Mouse (Mus musculus): Measurements from ENCODE around the gene Gm15013. TPM values are rescaled to one million over a fixed set of nuclear protein-coding genes. Genes with fewer than 3 reads are reported as not detected.

Gene Gm15013
- polyA plus RNA-seq, 1 experiment from 2014 or later, result not detected

DNA sequence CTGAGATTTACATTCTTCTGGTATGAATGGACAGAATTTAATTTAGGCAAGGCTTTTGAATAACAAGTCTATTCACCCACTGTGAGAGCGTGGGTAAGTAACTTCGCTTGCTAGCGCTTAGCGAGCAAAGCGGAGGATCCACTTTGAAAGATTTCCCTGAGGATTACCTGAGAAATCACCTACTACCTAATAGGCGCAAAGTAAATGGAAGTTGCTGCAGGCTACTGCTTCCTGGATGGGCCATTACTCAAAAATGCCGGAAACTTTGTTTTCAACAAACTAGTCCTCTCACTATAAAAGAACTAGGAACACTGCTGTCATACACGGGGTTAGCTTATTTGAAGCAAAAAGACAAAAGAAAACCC lies 29.9 kb downstream of the Gm15013 start:
- Histone ChIP-seq H3K9me3 (ENCODE audit: control insufficient read depth, low read length) (no peaks in the 10 kb centered on the region), H3K27ac (replicated peaks; ENCODE audit: low read depth, low read length) (no peak overlapping the region), H3K36me3 (ENCODE audit: control insufficient read depth, insufficient read depth, low read length) (no peaks in the 10 kb centered on the region), H3K4me1 (ENCODE audit: control insufficient read depth, insufficient read depth, low read length) (no peaks in the 10 kb centered on the region), H3K4me2 (ENCODE audit: low read depth, severe bottlenecking) (peak overlapping the region; percentile 31; the same call in 1 of the 2 replicates), H3K9ac (ENCODE audit: low read length) (peak overlapping the region; percentile 34; the same call in 1 of the 2 replicates), H3K4me3 (ENCODE audit: low read depth, low read length) (peak overlapping the region; percentile 45), H3K27me3 (ENCODE audit: control insufficient read depth, insufficient read depth, low read length) (peaks cover 13% of the 10 kb centered on the region; the same call in 1 of the 2 replicates)
- WGBS, result 25% methylated on average over 8 of the region's 8 CpGs
- peak; percentile 42 for ATAC-seq (ENCODE audit: insufficient number of reproducible peaks, low FRiP score, low TSS enrichment, low read depth)
- DNase-seq (ENCODE audit: low spot score), result no peak

- WGBS, result 80% methylated on average over 2 of the region's 2 CpGs
- no peaks in the 10 kb centered on the region for H3K9me3 ChIP-seq (ENCODE audit: control insufficient read depth, low read length)
- ATAC-seq (ENCODE audit: insufficient number of reproducible peaks, low FRiP score, low TSS enrichment, low read depth), result no peak
- H3K27ac ChIP-seq (replicated peaks; ENCODE audit: low read depth, low read length), result no peak overlapping the region
- no peak for DNase-seq (ENCODE audit: low spot score)
- no peak overlapping the region for H3K9ac ChIP-seq (ENCODE audit: low read length)
- H3K36me3 ChIP-seq (ENCODE audit: control insufficient read depth, insufficient read depth, low read length), result no peaks in the 10 kb centered on the region
- H3K27me3 ChIP-seq (ENCODE audit: control insufficient read depth, insufficient read depth, low read length), result 0 out of 2 replicates have a peak, but pooled peaks cover 2% of the 10 kb centered on the region
- H3K4me3 ChIP-seq (ENCODE audit: low read depth, low read length), result no peak overlapping the region
- H3K4me1 ChIP-seq (ENCODE audit: control insufficient read depth, insufficient read depth, low read length), result no peaks in the 10 kb centered on the region
- H3K4me2 ChIP-seq (ENCODE audit: low read depth, severe bottlenecking), result no peak overlapping the region
These were observed 48.5 kb downstream of the Gm15013 start for GRCm38 (mm10) chrX:139665829-139666228.

Other genes starting within 250 kb of the Gm15013 start
- 0.93 and 1.9 TPM in 2 replicates for gene D330045A20Rik, start 234.1 kb downstream of the Gm15013 start, polyA plus RNA-seq (2014; fragmentation: Nextera tagmentation; extraction: Ambion mirVana)
- 3.2 and 3.9 TPM in 2 replicates for gene Rnf128, start 151.2 kb downstream of the Gm15013 start, polyA plus RNA-seq (2014; fragmentation: Nextera tagmentation; extraction: Ambion mirVana)
- gene Tbc1d8b, start 29.5 kb downstream of the Gm15013 start, polyA plus RNA-seq (2014; fragmentation: Nextera tagmentation; extraction: Ambion mirVana), result 0.75 and 0.92 TPM in 2 replicates
- gene Ripply1, start 67.9 kb upstream of the Gm15013 start, polyA plus RNA-seq (2014; fragmentation: Nextera tagmentation; extraction: Ambion mirVana), result not detected in 2 replicates
- not detected in 2 replicates for gene Cldn2, start 86.3 kb upstream of the Gm15013 start, polyA plus RNA-seq (2014; fragmentation: Nextera tagmentation; extraction: Ambion mirVana)
- gene Morc4, start 157.2 kb upstream of the Gm15013 start, polyA plus RNA-seq (2014; fragmentation: Nextera tagmentation; extraction: Ambion mirVana), result 7.2 and 10.1 TPM in 2 replicates